Mouse (Mus musculus): ENCODE data around the gene Usp12. TPM values are rescaled to one million over a fixed set of nuclear protein-coding genes. Genes with fewer than 3 reads are reported as not detected.
A peak's percentile ranks its signal among the peaks of the same experiment; 100 is the strongest.

The Usp12 gene
- polyA plus RNA-seq, 1 experiment from 2014 or later, result 17.2 TPM

GRCm38 (mm10) chr5:146833673-146834201 is 38.9 kb upstream of the Usp12 start:
- ATAC-seq (ENCODE audit: low read depth), result no peak
- WGBS, result 8% methylated on average over 8 of the region's 8 CpGs
- peak overlapping the region; percentile 95 for H3K4me3 ChIP-seq (ENCODE audit: low read length)
- H3K27me3 ChIP-seq (ENCODE audit: control insufficient read depth, insufficient read depth, low read depth, low read length), result no peaks in the 10 kb centered on the region
- peak overlapping the region; percentile 95 for H3K4me2 ChIP-seq (ENCODE audit: low read depth, low read length)
- peak overlapping the region; percentile 88 for H3K27ac ChIP-seq (ENCODE audit: low read length)
- peaks cover 16% of the 10 kb centered on the region for H3K4me1 ChIP-seq (replicated peaks; ENCODE audit: control insufficient read depth, insufficient read depth, low read length)
- peak overlapping the region; percentile 98 for H3K9ac ChIP-seq (ENCODE audit: low read length)
- no peaks in the 10 kb centered on the region for H3K9me3 ChIP-seq (ENCODE audit: control insufficient read depth, low read length)
- H3K36me3 ChIP-seq (ENCODE audit: control insufficient read depth, insufficient read depth, low read length), result peaks cover 32% of the 10 kb centered on the region

DNA sequence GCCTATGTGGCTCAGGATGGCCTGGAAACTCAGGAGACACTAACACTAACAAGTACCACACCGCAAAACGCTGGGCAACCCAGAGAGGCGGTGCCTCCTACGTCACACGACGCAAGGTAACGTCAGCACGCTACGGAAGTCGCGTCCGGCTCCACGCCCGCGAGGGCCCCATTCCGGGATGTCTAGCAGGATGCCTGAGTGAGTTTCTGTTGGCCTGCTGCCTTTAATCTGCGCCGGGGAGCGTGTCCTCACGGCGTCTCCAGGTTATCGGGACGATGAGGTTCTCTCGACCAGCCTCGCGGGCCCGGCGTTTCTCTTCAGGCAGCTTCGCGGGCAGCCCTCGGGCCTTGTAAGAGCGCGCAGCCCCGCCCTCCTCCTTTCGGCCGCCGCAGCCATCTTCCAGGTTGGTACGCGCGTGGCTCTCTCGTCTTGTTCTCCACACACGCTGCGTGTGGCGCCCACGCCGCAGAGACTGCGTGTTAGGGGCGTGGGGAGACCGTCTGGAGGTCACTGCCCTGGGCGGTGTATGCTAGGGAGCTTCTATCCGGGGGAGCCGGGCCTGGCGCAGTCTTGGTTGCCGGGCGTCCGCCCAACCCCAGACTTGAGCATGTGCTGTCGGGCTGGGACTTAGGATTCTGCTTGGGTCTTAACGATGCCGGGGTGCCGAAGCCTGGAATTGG is 38.1 kb upstream of the Usp12 start, which contains the start of gene Rpl21:
TSS of gene Rpl21 (plus strand) at position 122 of the 680 bp plus-strand sequence.
- Histone ChIP-seq H3K9me3 (ENCODE audit: control insufficient read depth, low read length) (no peaks in the 10 kb centered on the region), H3K4me2 (ENCODE audit: low read depth, low read length) (peak within 1 kb of the TSS; percentile 95), H3K4me1 (replicated peaks; ENCODE audit: control insufficient read depth, insufficient read depth, low read length) (peaks cover 16% of the 10 kb centered on the region), H3K27ac (ENCODE audit: low read length) (peak within 1 kb of the TSS; percentile 88), H3K36me3 (ENCODE audit: control insufficient read depth, insufficient read depth, low read length) (peaks cover 27% of the 10 kb centered on the region), H3K4me3 (ENCODE audit: low read length) (peak within 1 kb of the TSS; percentile 95), H3K27me3 (ENCODE audit: control insufficient read depth, insufficient read depth, low read depth, low read length) (no peaks in the 10 kb centered on the region), H3K9ac (ENCODE audit: low read length) (peak within 1 kb of the TSS; percentile 98)
- under 1% methylated on average over 60 of the region's 60 CpGs for WGBS
- ATAC-seq (ENCODE audit: low read depth), result peak; percentile 98

- peak; percentile 26 for ATAC-seq (ENCODE audit: low read depth)
- Histone ChIP-seq H3K27me3 (ENCODE audit: control insufficient read depth, insufficient read depth, low read depth, low read length) (no peaks in the 10 kb centered on the region), H3K9ac (ENCODE audit: low read length) (peak overlapping the region; percentile 98), H3K4me2 (ENCODE audit: low read depth, low read length) (peak overlapping the region; percentile 95), H3K27ac (ENCODE audit: low read length) (peak overlapping the region; percentile 88), H3K36me3 (ENCODE audit: control insufficient read depth, insufficient read depth, low read length) (peaks cover 24% of the 10 kb centered on the region), H3K4me3 (ENCODE audit: low read length) (peak overlapping the region; percentile 95), H3K9me3 (ENCODE audit: control insufficient read depth, low read length) (no peaks in the 10 kb centered on the region), H3K4me1 (replicated peaks; ENCODE audit: control insufficient read depth, insufficient read depth, low read length) (peaks cover 16% of the 10 kb centered on the region)
- 24% methylated on average over 7 of the region's 7 CpGs for WGBS
These were observed 37.6 kb upstream of the Usp12 start for GRCm38 (mm10) chr5:146832435-146832768.

- Histone ChIP-seq H3K27me3 (ENCODE audit: control insufficient read depth, insufficient read depth, low read depth, low read length) (no peaks in the 10 kb centered on the region), H3K36me3 (ENCODE audit: control insufficient read depth, insufficient read depth, low read length) (0 out of 2 replicates have a peak, but pooled peaks cover 1% of the 10 kb centered on the region), H3K9me3 (ENCODE audit: control insufficient read depth, low read length) (no peaks in the 10 kb centered on the region), H3K4me3 (ENCODE audit: low read length) (no peak overlapping the region), H3K4me1 (replicated peaks; ENCODE audit: control insufficient read depth, insufficient read depth, low read length) (peaks cover 16% of the 10 kb centered on the region), H3K4me2 (ENCODE audit: low read depth, low read length) (peak overlapping the region; percentile 27; the same call in 1 of the 2 replicates), H3K9ac (ENCODE audit: low read length) (no peak overlapping the region), H3K27ac (ENCODE audit: low read length) (no peak overlapping the region)
- no peak for ATAC-seq (ENCODE audit: low read depth)
- whole genome bisulfite sequencing, result 36% methylated on average over 8 of the region's 8 CpGs
These were observed 34.7 kb upstream of the Usp12 start for GRCm38 (mm10) chr5:146829528-146829927.

DNA sequence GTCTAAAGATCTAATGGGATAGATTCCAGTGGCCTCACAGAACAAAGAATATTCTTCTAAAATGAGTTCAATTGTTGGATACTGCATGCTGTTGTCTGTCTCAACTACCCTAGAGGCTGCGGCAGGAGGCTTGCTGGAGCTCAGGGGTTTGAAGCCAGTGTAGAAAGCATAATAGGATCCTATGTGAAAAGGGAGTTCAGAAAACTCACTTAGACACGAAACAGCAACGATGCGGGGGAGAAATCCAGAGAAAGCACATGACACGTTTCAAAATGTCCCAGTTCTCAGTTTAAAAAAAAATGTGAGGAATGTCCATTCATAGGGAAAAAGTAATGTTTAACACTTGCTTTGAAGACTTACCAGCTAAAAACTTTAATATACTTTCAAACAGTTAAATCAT is 28.2 kb upstream of the Usp12 start:
- no peak overlapping the region for H3K9ac ChIP-seq (ENCODE audit: low read length)
- no peak overlapping the region for H3K4me3 ChIP-seq (ENCODE audit: low read length)
- peaks cover 4% of the 10 kb centered on the region; the same call in 1 of the 2 replicates for H3K4me1 ChIP-seq (replicated peaks; ENCODE audit: control insufficient read depth, insufficient read depth, low read length)
- no peaks in the 10 kb centered on the region for H3K36me3 ChIP-seq (ENCODE audit: control insufficient read depth, insufficient read depth, low read length)
- no peak overlapping the region for H3K27ac ChIP-seq (ENCODE audit: low read length)
- WGBS, result 61% methylated on average over 5 of the region's 5 CpGs
- no peaks in the 10 kb centered on the region for H3K27me3 ChIP-seq (ENCODE audit: control insufficient read depth, insufficient read depth, low read depth, low read length)
- H3K9me3 ChIP-seq (ENCODE audit: control insufficient read depth, low read length), result no peaks in the 10 kb centered on the region
- ATAC-seq (ENCODE audit: low read depth), result no peak
- no peak overlapping the region for H3K4me2 ChIP-seq (ENCODE audit: low read depth, low read length)

DNA sequence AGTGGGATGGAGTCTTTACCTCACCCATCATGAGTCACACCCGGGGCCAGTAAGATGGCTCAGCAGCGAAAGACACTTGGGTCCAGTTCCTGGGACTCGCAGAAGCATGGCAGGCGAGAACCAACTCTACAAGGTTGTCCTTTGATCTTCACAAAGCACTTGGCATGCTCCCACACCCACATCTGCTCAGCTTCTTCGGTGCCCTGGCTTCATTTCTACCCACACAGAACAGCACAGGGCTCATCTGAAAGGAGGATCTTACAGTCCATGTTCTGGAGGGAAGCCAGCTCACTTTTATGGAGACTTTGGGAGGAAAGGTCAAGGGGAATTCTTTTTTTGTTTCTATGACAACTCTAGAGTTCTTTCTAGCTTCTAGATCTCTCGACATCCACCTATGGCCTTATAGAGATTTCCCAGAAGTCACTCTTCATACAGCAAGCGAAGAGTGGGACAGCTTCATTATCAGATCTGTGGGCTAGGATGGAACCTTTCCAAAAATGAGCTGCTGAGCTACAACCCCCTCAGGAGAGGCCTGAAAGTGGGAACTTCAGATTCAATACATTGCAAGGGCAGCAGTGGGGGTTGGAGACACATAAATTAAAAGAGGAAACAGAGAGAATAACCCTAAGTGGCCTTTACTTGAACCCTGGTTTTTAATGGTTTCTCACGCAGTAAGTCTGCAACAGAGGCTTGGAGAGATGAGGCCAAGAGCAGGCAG is 24.3 kb upstream of the Usp12 start:
- ATAC-seq (ENCODE audit: low read depth), result no peak
- Histone ChIP-seq H3K36me3 (ENCODE audit: control insufficient read depth, insufficient read depth, low read length) (no peaks in the 10 kb centered on the region), H3K27me3 (ENCODE audit: control insufficient read depth, insufficient read depth, low read depth, low read length) (no peaks in the 10 kb centered on the region), H3K9ac (ENCODE audit: low read length) (no peak overlapping the region), H3K4me1 (replicated peaks; ENCODE audit: control insufficient read depth, insufficient read depth, low read length) (no peaks in the 10 kb centered on the region), H3K4me3 (ENCODE audit: low read length) (no peak overlapping the region), H3K4me2 (ENCODE audit: low read depth, low read length) (no peak overlapping the region), H3K9me3 (ENCODE audit: control insufficient read depth, low read length) (no peaks in the 10 kb centered on the region), H3K27ac (ENCODE audit: low read length) (no peak overlapping the region)
- WGBS, result 58% methylated on average over 8 of the region's 8 CpGs

- no peak for ATAC-seq (ENCODE audit: low read depth)
- Histone ChIP-seq H3K4me2 (ENCODE audit: low read depth, low read length) (no peak overlapping the region), H3K9ac (ENCODE audit: low read length) (no peak overlapping the region), H3K36me3 (ENCODE audit: control insufficient read depth, insufficient read depth, low read length) (no peaks in the 10 kb centered on the region), H3K4me1 (replicated peaks; ENCODE audit: control insufficient read depth, insufficient read depth, low read length) (no peaks in the 10 kb centered on the region), H3K4me3 (ENCODE audit: low read length) (no peak overlapping the region), H3K27me3 (ENCODE audit: control insufficient read depth, insufficient read depth, low read depth, low read length) (no peaks in the 10 kb centered on the region), H3K9me3 (ENCODE audit: control insufficient read depth, low read length) (no peaks in the 10 kb centered on the region), H3K27ac (ENCODE audit: low read length) (no peak overlapping the region)
- WGBS, result 62% methylated on average over 8 of the region's 8 CpGs
These were observed 22.8 kb upstream of the Usp12 start for GRCm38 (mm10) chr5:146817583-146817982.

DNA sequence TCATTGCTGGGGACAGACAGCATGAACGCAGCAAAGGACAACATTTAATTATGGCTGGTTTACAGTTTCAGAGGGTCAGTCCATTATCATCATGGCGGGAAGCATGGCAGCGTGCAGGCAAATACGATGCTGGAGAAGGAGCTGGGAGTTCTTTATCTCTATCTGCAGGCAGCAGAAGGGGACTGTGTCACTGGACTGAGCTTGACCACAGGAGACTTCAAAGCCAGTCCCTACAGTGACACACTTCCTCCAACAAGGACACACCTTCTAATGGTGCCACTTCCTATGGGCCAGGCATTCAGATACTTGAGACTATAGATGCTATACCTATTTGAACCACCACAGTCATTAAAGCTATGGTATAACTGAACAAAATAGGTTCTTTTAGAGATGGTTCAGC is 20.6 kb upstream of the Usp12 start:
- H3K4me1 ChIP-seq (replicated peaks; ENCODE audit: control insufficient read depth, insufficient read depth, low read length), result no peaks in the 10 kb centered on the region
- H3K4me3 ChIP-seq (ENCODE audit: low read length), result no peak overlapping the region
- H3K9ac ChIP-seq (ENCODE audit: low read length), result no peak overlapping the region
- no peak overlapping the region for H3K4me2 ChIP-seq (ENCODE audit: low read depth, low read length)
- no peaks in the 10 kb centered on the region for H3K27me3 ChIP-seq (ENCODE audit: control insufficient read depth, insufficient read depth, low read depth, low read length)
- 78% methylated on average over 4 of the region's 4 CpGs for WGBS
- ATAC-seq (ENCODE audit: low read depth), result no peak
- H3K27ac ChIP-seq (ENCODE audit: low read length), result no peak overlapping the region
- no peaks in the 10 kb centered on the region for H3K36me3 ChIP-seq (ENCODE audit: control insufficient read depth, insufficient read depth, low read length)
- H3K9me3 ChIP-seq (ENCODE audit: control insufficient read depth, low read length), result no peaks in the 10 kb centered on the region

- Histone ChIP-seq H3K27ac (ENCODE audit: low read length) (no peak overlapping the region), H3K4me3 (ENCODE audit: low read length) (no peak overlapping the region), H3K27me3 (ENCODE audit: control insufficient read depth, insufficient read depth, low read depth, low read length) (no peaks in the 10 kb centered on the region), H3K36me3 (ENCODE audit: control insufficient read depth, insufficient read depth, low read length) (no peaks in the 10 kb centered on the region), H3K9ac (ENCODE audit: low read length) (no peak overlapping the region), H3K4me1 (replicated peaks; ENCODE audit: control insufficient read depth, insufficient read depth, low read length) (no peaks in the 10 kb centered on the region), H3K4me2 (ENCODE audit: low read depth, low read length) (no peak overlapping the region), H3K9me3 (ENCODE audit: control insufficient read depth, low read length) (no peaks in the 10 kb centered on the region)
- ATAC-seq (ENCODE audit: low read depth), result no peak
- 80% methylated on average over 4 of the region's 4 CpGs for WGBS
These were observed 18.6 kb upstream of the Usp12 start for GRCm38 (mm10) chr5:146813421-146813820.

Data from lung, embryonic 16.5 days (tissue).